Mouse (Mus musculus) hindbrain, embryonic 11.5 days (tissue): ENCODE data around the gene Mroh7. TPM values are rescaled to one million over a fixed set of nuclear protein-coding genes. Genes with fewer than 3 reads are reported as not detected.
A peak's percentile ranks its signal among the peaks of the same experiment; 100 is the strongest.
"Not testable (repeated sequence)": the region's sequence is repeated elsewhere in the genome, so short reads cannot be mapped to it uniquely, and the experiment has no call there.

Experiments
- ATAC-seq: fragments of 200-750 bp; cut with Nextera tagmentation; 2 replicates; pipeline ENCODE4 v1.8.0; 2017; ENCODE audit warnings: mild to moderate bottlenecking, moderate TSS enrichment, moderate library complexity; ENCODE audit not compliant: low FRiP score
- DNase-seq: peaks from one replicate; pipeline ENCODE4 v3.0.0-alpha.2; 2015; ENCODE audit warnings: low spot score
- H3K27ac ChIP-seq: fragments of 300-500 bp; sonication (generic); 2 replicates; pipeline ENCODE4 v1.5.1; 2014; ENCODE audit warnings: mild to moderate bottlenecking, low read depth, low read length
- H3K27me3 ChIP-seq: fragments of 300-500 bp; sonication (generic); 2 replicates; pipeline ENCODE4 v1.6.1; 2014; ENCODE audit warnings: mild to moderate bottlenecking, low read length, moderate library complexity, mixed read lengths; ENCODE audit not compliant: control insufficient read depth, insufficient read depth
- H3K36me3 ChIP-seq: fragments of 300-500 bp; sonication (generic); 2 replicates; pipeline ENCODE4 v1.6.1; 2014; ENCODE audit warnings: mild to moderate bottlenecking, low read length, moderate library complexity, mixed read lengths; ENCODE audit not compliant: control insufficient read depth, insufficient read depth
- H3K4me1 ChIP-seq: fragments of 300-500 bp; sonication (generic); replicated peaks from 2 replicates; pipeline ENCODE4 v1.6.1; 2014; ENCODE audit warnings: low read length, mixed read lengths; ENCODE audit not compliant: control insufficient read depth, insufficient read depth
- H3K4me2 ChIP-seq: fragments of 300-500 bp; sonication (generic); replicated peaks from 2 replicates; pipeline ENCODE4 v1.6.1; 2014; ENCODE audit warnings: mild to moderate bottlenecking, low read depth, low read length
- H3K4me3 ChIP-seq: fragments of 300-500 bp; sonication (generic); 2 replicates; pipeline ENCODE4 v1.5.1; 2014; ENCODE audit warnings: low read depth, low read length
- H3K9ac ChIP-seq: fragments of 300-500 bp; sonication (generic); 2 replicates; pipeline ENCODE4 v1.6.1; 2014; ENCODE audit warnings: low read depth, low read length
- H3K9me3 ChIP-seq: fragments of 300-500 bp; sonication (generic); 2 replicates; pipeline ENCODE4 v1.6.1; 2016; ENCODE audit warnings: low read length; ENCODE audit not compliant: control insufficient read depth
- WGBS: fragments of 180-500 bp; shearing (Covaris S2); extraction: QIAGEN DNeasy Blood & Tissue Kit; methylation state at CpG from one replicate; pipeline ENCODE4 v1.1.7; 2014; 5-methylcytosine and 5-hydroxymethylcytosine counted together
- polyA plus RNA-seq: library from polyadenylated mRNA; unstranded; fragments of >200 nt; fragmentation: Nextera tagmentation; extraction: Ambion mirVana; gene quantifications from 2 replicates; pipeline ENCODE4 v1.2.1, GENCODE M21; 2014

Mroh7 gene
- 0.25 TPM in 1 of 2 replicates, not detected in the other for polyA plus RNA-seq

DNA sequence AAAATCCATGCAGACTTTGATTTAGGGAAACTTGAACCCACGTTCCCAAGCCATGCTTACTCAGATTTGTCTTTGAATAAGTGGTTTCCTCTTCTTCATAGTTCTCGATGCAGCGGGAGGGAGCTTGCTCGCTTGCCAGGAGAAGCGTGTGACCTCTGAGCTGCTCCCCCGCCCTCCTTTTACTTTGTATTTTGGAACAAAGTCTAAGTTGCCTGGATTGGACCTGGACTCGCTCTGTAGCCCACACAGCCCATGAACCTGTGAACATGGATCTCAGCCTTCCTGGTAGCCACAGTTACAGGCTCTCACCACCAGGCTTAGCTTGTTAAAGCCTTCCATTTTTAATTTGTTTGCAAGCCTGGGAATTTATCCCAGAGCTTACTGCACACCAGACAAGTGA is at the start of gene Mroh7:
Gene Mroh7 (minus strand): TSS at position 112 of the 400 bp plus-strand sequence.
- H3K27me3 ChIP-seq: no peaks in the 10 kb centered on the region
- H3K9me3 ChIP-seq: no peaks in the 10 kb centered on the region
- no peak within 1 kb of the TSS for H3K27ac ChIP-seq
- DNase-seq (no peak), ATAC-seq (no peak)
- H3K36me3 ChIP-seq: no peaks in the 10 kb centered on the region
- no peak within 1 kb of the TSS for H3K9ac ChIP-seq
- no peak within 1 kb of the TSS for H3K4me2 ChIP-seq
- H3K4me1 ChIP-seq: no peaks in the 10 kb centered on the region
- WGBS: 85% methylated on average over 7 of the region's 7 CpGs
- no peak within 1 kb of the TSS for H3K4me3 ChIP-seq

GRCm38 (mm10) chr4:106780045-106780444 is 49.3 kb upstream of the Mroh7 start:
- ATAC-seq (peak; percentile 81), DNase-seq (peak; percentile 78)
- WGBS: 8% methylated on average over 3 of the region's 3 CpGs
- H3K27ac ChIP-seq: no peak overlapping the region
- peaks cover 19% of the 10 kb centered on the region for H3K4me1 ChIP-seq
- H3K4me2 ChIP-seq: no peak overlapping the region
- no peaks in the 10 kb centered on the region for H3K27me3 ChIP-seq
- no peaks in the 10 kb centered on the region for H3K9me3 ChIP-seq
- no peak overlapping the region for H3K9ac ChIP-seq
- no peaks in the 10 kb centered on the region for H3K36me3 ChIP-seq
- no peak overlapping the region for H3K4me3 ChIP-seq

- Histone ChIP-seq H3K27me3 (no peaks in the 10 kb centered on the region), H3K9me3 (no peaks in the 10 kb centered on the region), H3K36me3 (no peaks in the 10 kb centered on the region), H3K27ac (peak overlapping the region; percentile 14), H3K9ac (no peak overlapping the region), H3K4me3 (no peak overlapping the region), H3K4me2 (no peak overlapping the region), H3K4me1 (peaks cover 19% of the 10 kb centered on the region)
- 39% methylated on average over 5 of the region's 5 CpGs for WGBS
- peak; percentile 64 for DNase-seq
- peak; percentile 40; the same call in 1 of the 2 replicates for ATAC-seq
Observed at GRCm38 (mm10) chr4:106778116-106778788, 47.5 kb upstream of the Mroh7 start.

DNA sequence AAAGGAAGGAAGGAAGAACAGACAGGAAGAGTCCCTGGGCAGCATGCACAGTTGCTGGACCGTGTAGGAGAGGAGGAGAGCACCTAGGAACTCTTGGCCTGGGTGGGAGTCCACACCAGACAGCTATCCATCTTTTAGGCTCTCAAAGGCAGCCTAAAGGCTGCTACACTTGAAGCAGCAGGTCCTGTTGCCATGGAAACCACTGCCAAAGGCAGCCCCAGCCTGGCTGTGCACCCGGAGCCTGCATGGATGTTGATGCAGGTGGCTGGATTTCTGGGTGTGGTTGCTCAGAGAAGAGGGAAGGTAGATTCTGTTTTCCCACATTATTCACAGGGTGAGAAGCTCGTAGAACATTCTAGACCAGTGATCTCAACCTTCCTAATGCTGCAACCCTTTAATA is 46.3 kb upstream of the Mroh7 start:
- Histone ChIP-seq H3K4me3 (no peak overlapping the region), H3K27ac (no peak overlapping the region), H3K27me3 (no peaks in the 10 kb centered on the region), H3K36me3 (no peaks in the 10 kb centered on the region), H3K9me3 (no peaks in the 10 kb centered on the region), H3K4me1 (peaks cover 19% of the 10 kb centered on the region), H3K9ac (no peak overlapping the region), H3K4me2 (no peak overlapping the region)
- ATAC-seq: peak; percentile 55
- 39% methylated on average over 3 of the region's 3 CpGs for WGBS
- peak; percentile 74 for DNase-seq

DNA sequence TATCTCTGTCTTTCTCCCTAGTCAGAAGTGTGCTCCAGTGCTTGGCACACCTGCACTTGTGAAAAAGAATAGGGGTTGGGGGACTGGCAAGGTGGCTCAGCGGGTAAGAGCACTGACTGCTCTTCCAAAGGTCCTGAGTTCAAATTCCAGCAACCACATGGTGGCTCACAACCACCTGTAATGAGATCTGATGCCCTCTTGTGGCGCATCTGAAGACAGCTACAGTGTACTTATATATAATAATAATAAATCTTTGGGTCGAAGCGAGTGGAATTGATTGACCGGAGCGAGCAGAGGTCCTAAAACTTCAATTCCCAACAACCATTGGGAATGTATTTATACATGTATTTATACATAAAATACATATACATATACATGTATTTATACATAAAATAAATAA is 45.0 kb upstream of the Mroh7 start:
- not testable (repeated sequence) for H3K4me2 ChIP-seq, ATAC-seq, H3K27me3 ChIP-seq, H3K4me3 ChIP-seq, H3K27ac ChIP-seq, H3K36me3 ChIP-seq, H3K9me3 ChIP-seq, DNase-seq, H3K9ac ChIP-seq
- WGBS: 94% methylated on average over 6 of the region's 6 CpGs
- H3K4me1 ChIP-seq: peaks cover 19% of the 10 kb centered on the region

DNA sequence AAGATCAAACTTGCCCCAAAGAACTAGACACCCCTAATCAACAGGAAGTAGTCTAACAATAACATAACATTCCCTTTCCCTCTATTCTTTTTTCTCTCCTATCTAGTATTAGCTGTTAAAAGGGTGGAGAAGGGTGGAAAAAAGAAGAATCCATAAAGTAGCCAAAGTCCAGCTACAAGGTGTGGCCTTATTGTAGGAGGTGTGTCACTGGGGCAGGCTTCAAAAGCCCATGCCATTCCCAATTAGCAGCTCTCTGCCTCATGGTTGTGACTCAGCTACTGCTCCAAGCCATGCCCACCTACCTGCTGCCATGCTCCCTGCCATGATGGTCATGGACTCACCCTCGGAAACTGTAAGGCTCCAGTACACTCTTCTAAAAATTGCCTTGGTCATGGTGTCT is 41.8 kb upstream of the Mroh7 start:
- peaks cover 5% of the 10 kb centered on the region; the same call in 1 of the 2 replicates for H3K4me1 ChIP-seq
- no peaks in the 10 kb centered on the region for H3K9me3 ChIP-seq
- H3K9ac ChIP-seq: no peak overlapping the region
- H3K4me2 ChIP-seq: no peak overlapping the region
- H3K4me3 ChIP-seq: no peak overlapping the region
- no peak for ATAC-seq
- H3K27me3 ChIP-seq: no peaks in the 10 kb centered on the region
- H3K36me3 ChIP-seq: no peaks in the 10 kb centered on the region
- H3K27ac ChIP-seq: no peak overlapping the region
- 83% methylated on average over 1 of the region's 1 CpGs for WGBS
- no peak for DNase-seq

DNA sequence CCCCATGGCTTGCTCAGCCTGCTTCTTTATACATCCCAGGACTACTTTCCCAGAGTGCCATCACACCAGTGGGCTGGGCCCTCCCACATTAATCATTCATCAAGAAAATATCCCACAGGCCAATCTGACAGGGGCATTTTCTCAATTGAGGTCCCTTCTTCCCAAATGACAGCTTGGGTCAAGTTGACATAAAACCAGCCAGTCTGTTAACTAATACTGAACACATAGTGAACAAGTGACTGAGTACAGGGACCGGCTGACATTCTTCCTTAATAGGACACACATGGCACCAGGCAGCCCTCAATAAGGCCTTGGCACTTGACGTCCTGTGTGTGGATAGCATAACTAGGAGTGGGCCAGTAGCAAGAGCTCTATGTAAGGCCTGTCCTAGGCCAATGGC is 38.6 kb upstream of the Mroh7 start:
- H3K27ac ChIP-seq: no peak overlapping the region
- H3K36me3 ChIP-seq: no peaks in the 10 kb centered on the region
- no peak for DNase-seq
- H3K27me3 ChIP-seq: no peaks in the 10 kb centered on the region
- H3K4me2 ChIP-seq: no peak overlapping the region
- H3K9me3 ChIP-seq: no peaks in the 10 kb centered on the region
- WGBS: 71% methylated on average over 2 of the region's 2 CpGs
- H3K9ac ChIP-seq: no peak overlapping the region
- no peaks in the 10 kb centered on the region for H3K4me1 ChIP-seq
- no peak for ATAC-seq
- H3K4me3 ChIP-seq: no peak overlapping the region

GRCm38 (mm10) chr4:106764166-106764565 is 33.4 kb upstream of the Mroh7 start:
- no peak overlapping the region for H3K9ac ChIP-seq
- WGBS: 71% methylated on average over 7 of the region's 7 CpGs
- H3K27ac ChIP-seq: no peak overlapping the region
- no peak for ATAC-seq
- DNase-seq: no peak
- no peaks in the 10 kb centered on the region for H3K36me3 ChIP-seq
- no peak overlapping the region for H3K4me3 ChIP-seq
- no peak overlapping the region for H3K4me2 ChIP-seq
- H3K27me3 ChIP-seq: no peaks in the 10 kb centered on the region
- no peaks in the 10 kb centered on the region for H3K9me3 ChIP-seq
- H3K4me1 ChIP-seq: peaks cover 3% of the 10 kb centered on the region

- Histone ChIP-seq H3K4me2 (no peak overlapping the region), H3K36me3 (no peaks in the 10 kb centered on the region), H3K4me3 (no peak overlapping the region), H3K9me3 (no peaks in the 10 kb centered on the region), H3K9ac (no peak overlapping the region), H3K4me1 (0 out of 2 replicates have a peak, but pooled peaks cover 2% of the 10 kb centered on the region), H3K27ac (no peak overlapping the region), H3K27me3 (no peaks in the 10 kb centered on the region)
- WGBS: 92% methylated on average over 6 of the region's 6 CpGs
- ATAC-seq: no peak
- no peak for DNase-seq
Observed at GRCm38 (mm10) chr4:106751726-106752125, 21.0 kb upstream of the Mroh7 start.
